Mouse (Mus musculus): Measurements from ENCODE around the gene Nudc.

Gene Nudc

DNA sequence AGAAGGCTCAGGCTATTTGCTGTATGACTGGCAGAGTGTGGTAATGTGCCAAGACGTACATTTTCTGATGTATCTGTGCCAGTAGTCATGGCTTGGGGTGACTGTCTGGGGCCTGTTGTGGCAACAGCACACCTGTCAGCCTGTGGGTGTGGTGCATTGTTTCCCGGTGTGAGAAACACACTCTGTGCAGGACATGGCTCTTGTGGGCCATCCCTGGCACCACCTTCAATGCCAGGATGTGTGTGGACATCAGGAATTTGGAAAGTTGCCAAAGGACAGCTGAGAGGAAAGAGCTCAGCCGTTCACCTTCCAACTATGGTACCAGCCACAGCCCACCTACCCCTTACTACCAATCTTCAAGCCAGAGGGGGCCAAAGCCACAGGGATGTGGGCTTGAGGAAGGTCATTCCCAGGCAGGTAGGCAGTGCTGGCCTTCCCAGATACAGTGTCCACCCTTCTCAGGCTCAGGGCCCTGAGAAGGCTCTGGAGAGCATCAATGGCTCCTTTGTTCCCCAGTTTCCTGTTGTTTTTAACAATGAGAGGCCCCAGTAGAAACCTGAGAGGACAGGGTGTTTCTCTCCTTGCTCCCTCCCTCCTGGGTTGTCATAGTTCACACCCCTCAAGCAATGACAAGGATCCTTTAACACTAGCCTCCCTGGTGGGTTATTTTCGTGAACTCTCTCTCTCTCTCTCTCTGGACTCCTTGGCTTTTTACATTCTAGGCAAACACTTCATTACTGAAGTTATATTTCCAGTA lies 56.1 kb downstream of the Nudc start:
- DNase-seq, result no peak

- no peak for DNase-seq
These were observed 57.0 kb downstream of the Nudc start for GRCm38 (mm10) chr4:133488619-133489392.

- DNase-seq, result no peak
These were observed 59.0 kb downstream of the Nudc start for GRCm38 (mm10) chr4:133486673-133487357.

- no peak for DNase-seq
These were observed 59.9 kb downstream of the Nudc start for GRCm38 (mm10) chr4:133485691-133486425.

- DNase-seq, result no peak
These were observed 61.4 kb downstream of the Nudc start for GRCm38 (mm10) chr4:133484266-133485025.

All from cerebellum, postnatal 36 days (tissue).